Mouse (Mus musculus) CH12.LX (cell line): ENCODE measurements around the gene Shld2.

ENCODE experiments used
- CTCF ChIP-seq, 2 experiments: IDR thresholded peaks in 1 of 2; conservative IDR thresholded peaks in 1 of 2; 2 replicates each; pipeline ENCODE4 v1.5.1; 2011 to 2012; ENCODE audit warnings: low read depth in 2 of 2, low read length in 2 of 2, improper control_type of control experiment in 1 of 2, inconsistent platforms in 1 of 2, mild to moderate bottlenecking in 1 of 2, moderate library complexity in 1 of 2
- EP300 ChIP-seq: IDR thresholded peaks from 2 replicates; pipeline ENCODE4 v1.6.1; 2011; ENCODE audit warnings: low read length, improper control_type of control experiment
- KAT2A ChIP-seq: IDR thresholded peaks from 2 replicates; pipeline ENCODE4 v1.6.1; 2012; ENCODE audit warnings: low read length, improper control_type of control experiment, inconsistent platforms; ENCODE audit not compliant: insufficient replicate concordance
- POLR2A ChIP-seq: IDR thresholded peaks from 2 replicates; pipeline ENCODE4 v1.6.1; 2011; ENCODE audit warnings: low read depth, mild to moderate bottlenecking, improper control_type of control experiment, low read length
- RAD21 ChIP-seq: IDR thresholded peaks from 2 replicates; pipeline ENCODE4 v1.6.1; 2011; ENCODE audit warnings: low read depth, mild to moderate bottlenecking, low read length, improper control_type of control experiment, moderate library complexity
- RCOR1 ChIP-seq: conservative IDR thresholded peaks from 2 replicates; pipeline ENCODE4 v1.6.1; 2012; ENCODE audit warnings: low read depth, mild to moderate bottlenecking, inconsistent platforms, low read length, improper control_type of control experiment
- ZMIZ1 ChIP-seq: IDR thresholded peaks from 2 replicates; pipeline ENCODE4 v1.6.1; 2012; ENCODE audit warnings: low read depth, mild to moderate bottlenecking, inconsistent platforms, low read length, improper control_type of control experiment
- ZNF384 ChIP-seq: IDR thresholded peaks from 2 replicates; pipeline ENCODE4 v1.6.1; 2012; ENCODE audit warnings: low read depth, low read length, improper control_type of control experiment, inconsistent platforms

GRCm38 (mm10) chr14:34227981-34228380 is 82.3 kb downstream of the Shld2 start:
- TF ChIP-seq POLR2A (no peak), ZMIZ1 (no peak), CTCF (conservative IDR thresholded peaks at IDR 0.05 in 1 of 2, IDR thresholded peaks at IDR 0.05 in 1 of 2; ENCODE audit: low read depth in 2 of 2, low read length in 2 of 2) (no peak), KAT2A (no peak), RAD21 (no peak), ZNF384 (no peak), EP300 (no peak), RCOR1 (no peak)
